Mouse (Mus musculus): ENCODE data around the gene Slc5a2. TPM values are rescaled to one million over a fixed set of nuclear protein-coding genes. Genes with fewer than 3 reads are reported as not detected.

The Slc5a2 gene
- polyA plus RNA-seq, 2 experiments = 1.8 to 2.9 TPM

- Histone ChIP-seq H3K4me3 (ENCODE audit: insufficient read depth in 1 of 2, low read depth in 2 of 2, low read length in 2 of 2) (no peak overlapping the region), H3K36me3 (replicated peaks; ENCODE audit: control insufficient read depth, insufficient read depth, low read depth) (peaks cover 5% of the 10 kb centered on the region), H3K9me3 (ENCODE audit: control insufficient read depth, low read length) (no peaks in the 10 kb centered on the region), H3K27ac (no peak overlapping the region), H3K4me2 (ENCODE audit: low read depth) (no peak overlapping the region), H3K27me3 (ENCODE audit: control insufficient read depth, insufficient read depth, low read length) (no peaks in the 10 kb centered on the region), H3K9ac (replicated peaks) (no peak overlapping the region), H3K4me1 (replicated peaks; ENCODE audit: control insufficient read depth in 2 of 2, insufficient read depth in 2 of 2, low read length in 1 of 2) (peaks cover 9 to 10% of the 10 kb centered on the region in 2 experiments)
- no peak for DNase-seq (ENCODE audit: low read depth in 3 of 3, low spot score in 3 of 3)
- WGBS (ENCODE audit: insufficient replicate concordance) = 83% methylated on average over 1 of the region's 1 CpGs
- TF ChIP-seq EP300 (IDR thresholded peaks at IDR 0.05; ENCODE audit: low read depth) = no peak
- TF ChIP-seq CTCF (IDR thresholded peaks at IDR 0.05; ENCODE audit: low read depth) = no peak
- no peak for ATAC-seq (ENCODE audit: insufficient read depth)
Measured at GRCm38 (mm10) chr7:128235481-128235880, 30.0 kb upstream of the Slc5a2 start.

GRCm38 (mm10) chr7:128236426-128236825 lies 29.0 kb upstream of the Slc5a2 start:
- Histone ChIP-seq H3K4me1 (replicated peaks; ENCODE audit: control insufficient read depth in 2 of 2, insufficient read depth in 2 of 2, low read length in 1 of 2) (peaks cover 9 to 10% of the 10 kb centered on the region in 2 experiments), H3K4me3 (ENCODE audit: insufficient read depth in 1 of 2, low read depth in 2 of 2, low read length in 2 of 2) (peak overlapping the region; percentile 71 to 97; a peak in 3 of 4 replicates), H3K36me3 (replicated peaks; ENCODE audit: control insufficient read depth, insufficient read depth, low read depth) (peaks cover 5% of the 10 kb centered on the region), H3K9ac (replicated peaks) (no peak overlapping the region), H3K27me3 (ENCODE audit: control insufficient read depth, insufficient read depth, low read length) (no peaks in the 10 kb centered on the region), H3K27ac (no peak overlapping the region), H3K4me2 (ENCODE audit: low read depth) (peak overlapping the region; percentile 74), H3K9me3 (ENCODE audit: control insufficient read depth, low read length) (no peaks in the 10 kb centered on the region)
- 86% methylated on average over 13 of the region's 13 CpGs for WGBS (ENCODE audit: insufficient replicate concordance)
- no peak for ATAC-seq (ENCODE audit: insufficient read depth)
- TF ChIP-seq EP300 (IDR thresholded peaks at IDR 0.05; ENCODE audit: low read depth) = no peak
- no peak for TF ChIP-seq CTCF (IDR thresholded peaks at IDR 0.05; ENCODE audit: low read depth)
- DNase-seq (ENCODE audit: low read depth in 3 of 3, low spot score in 3 of 3) = no peak

- Histone ChIP-seq H3K27ac (peak within 1 kb of the TSS; percentile 95), H3K36me3 (replicated peaks; ENCODE audit: control insufficient read depth, insufficient read depth, low read depth) (peaks cover 5% of the 10 kb centered on the region), H3K4me3 (ENCODE audit: insufficient read depth in 1 of 2, low read depth in 2 of 2, low read length in 2 of 2) (peak within 1 kb of the TSS; percentile 71 to 97), H3K9me3 (ENCODE audit: control insufficient read depth, low read length) (no peaks in the 10 kb centered on the region), H3K27me3 (ENCODE audit: control insufficient read depth, insufficient read depth, low read length) (no peaks in the 10 kb centered on the region), H3K4me2 (ENCODE audit: low read depth) (peak within 1 kb of the TSS; percentile 74), H3K4me1 (replicated peaks; ENCODE audit: control insufficient read depth in 2 of 2, insufficient read depth in 2 of 2, low read length in 1 of 2) (peaks cover 9 to 10% of the 10 kb centered on the region in 2 experiments), H3K9ac (replicated peaks) (peak within 1 kb of the TSS; percentile 88)
- TF ChIP-seq CTCF (IDR thresholded peaks at IDR 0.05; ENCODE audit: low read depth) (peak; percentile 94), EP300 (IDR thresholded peaks at IDR 0.05; ENCODE audit: low read depth) (no peak)
- WGBS (ENCODE audit: insufficient replicate concordance) = 23% methylated on average over 37 of the region's 37 CpGs
- DNase-seq (ENCODE audit: low read depth in 3 of 3, low spot score in 3 of 3) (peak; percentile 47 to 64 (median 54)), ATAC-seq (ENCODE audit: insufficient read depth) (peak; percentile 22; the same call in 1 of the 2 replicates)
Measured at GRCm38 (mm10) chr7:128236856-128237592, 28.4 kb upstream of the Slc5a2 start, which contains the start of gene Armc5. TSS of gene Armc5 (plus strand) at chr7:128237342.

- Histone ChIP-seq H3K36me3 (replicated peaks; ENCODE audit: control insufficient read depth, insufficient read depth, low read depth) (peaks cover 5% of the 10 kb centered on the region), H3K4me3 (ENCODE audit: insufficient read depth in 1 of 2, low read depth in 2 of 2, low read length in 2 of 2) (peak overlapping the region; percentile 71 to 97), H3K27me3 (ENCODE audit: control insufficient read depth, insufficient read depth, low read length) (no peaks in the 10 kb centered on the region), H3K4me1 (replicated peaks; ENCODE audit: control insufficient read depth in 2 of 2, insufficient read depth in 2 of 2, low read length in 1 of 2) (peaks cover 9 to 10% of the 10 kb centered on the region in 2 experiments), H3K9me3 (ENCODE audit: control insufficient read depth, low read length) (no peaks in the 10 kb centered on the region), H3K9ac (replicated peaks) (peak overlapping the region; percentile 88), H3K27ac (peak overlapping the region; percentile 95), H3K4me2 (ENCODE audit: low read depth) (peak overlapping the region; percentile 74)
- WGBS (ENCODE audit: insufficient replicate concordance) = under 1% methylated on average over 25 of the region's 25 CpGs
- no peak for TF ChIP-seq EP300 (IDR thresholded peaks at IDR 0.05; ENCODE audit: low read depth)
- TF ChIP-seq CTCF (IDR thresholded peaks at IDR 0.05; ENCODE audit: low read depth) = no peak
- DNase-seq (ENCODE audit: low read depth in 3 of 3, low spot score in 3 of 3) (no peak), ATAC-seq (ENCODE audit: insufficient read depth) (no peak)
Measured at GRCm38 (mm10) chr7:128237593-128237926, 27.9 kb upstream of the Slc5a2 start.

GRCm38 (mm10) chr7:128237927-128238778 lies 27.3 kb upstream of the Slc5a2 start, which contains the start of gene 9130023H24Rik:
TSS of gene 9130023H24Rik (minus strand) at chr7:128238031.
- H3K9ac ChIP-seq (replicated peaks) = peak within 1 kb of the TSS; percentile 88
- peaks cover 5% of the 10 kb centered on the region for H3K36me3 ChIP-seq (replicated peaks; ENCODE audit: control insufficient read depth, insufficient read depth, low read depth)
- TF ChIP-seq EP300 (IDR thresholded peaks at IDR 0.05; ENCODE audit: low read depth) = no peak; the same call in 1 of the 2 replicates
- TF ChIP-seq CTCF (IDR thresholded peaks at IDR 0.05; ENCODE audit: low read depth) = peak; percentile 47; the same call in 1 of the 2 replicates
- no peaks in the 10 kb centered on the region for H3K9me3 ChIP-seq (ENCODE audit: control insufficient read depth, low read length)
- H3K4me2 ChIP-seq (ENCODE audit: low read depth) = peak within 1 kb of the TSS; percentile 74
- peak within 1 kb of the TSS; percentile 71 to 97 for H3K4me3 ChIP-seq (ENCODE audit: insufficient read depth in 1 of 2, low read depth in 2 of 2, low read length in 2 of 2)
- under 1% methylated on average over 72 of the region's 72 CpGs for WGBS (ENCODE audit: insufficient replicate concordance)
- ATAC-seq (ENCODE audit: insufficient read depth) = peak; percentile 87
- H3K27me3 ChIP-seq (ENCODE audit: control insufficient read depth, insufficient read depth, low read length) = no peaks in the 10 kb centered on the region
- H3K4me1 ChIP-seq (replicated peaks; ENCODE audit: control insufficient read depth in 2 of 2, insufficient read depth in 2 of 2, low read length in 1 of 2) = peaks cover 9 to 10% of the 10 kb centered on the region in 2 experiments
- peak; percentile 99 to 100 (median 99) for DNase-seq (ENCODE audit: low read depth in 3 of 3, low spot score in 3 of 3)
- peak within 1 kb of the TSS; percentile 95 for H3K27ac ChIP-seq
